Mouse (Mus musculus) lung, postnatal 4 days (tissue): ENCODE results near the gene Ralb.
A peak's percentile ranks its signal among the peaks of the same experiment; 100 is the strongest.

Source experiments
- DNase-seq, 2 experiments: peaks; one replicate each; pipeline ENCODE4 v3.0.0; 2021

Gene Ralb

GRCm38 (mm10) chr1:119523369-119523768 lies 18.8 kb upstream of the Ralb start:
- no peak for DNase-seq

- DNase-seq = no peak
Measured at GRCm38 (mm10) chr1:119522726-119523125, 18.1 kb upstream of the Ralb start.

- DNase-seq = no peak
Measured at GRCm38 (mm10) chr1:119521681-119522080, 17.1 kb upstream of the Ralb start.

GRCm38 (mm10) chr1:119521029-119521428 lies 16.4 kb upstream of the Ralb start:
- DNase-seq = peak in 1 of 2 experiments; percentile 43

- DNase-seq = no peak
Measured at GRCm38 (mm10) chr1:119519286-119519685, 14.7 kb upstream of the Ralb start.

- no peak for DNase-seq
Measured at GRCm38 (mm10) chr1:119518786-119519185, 14.2 kb upstream of the Ralb start.

- DNase-seq = no peak
Measured at GRCm38 (mm10) chr1:119518060-119518459, 13.5 kb upstream of the Ralb start.

- no peak for DNase-seq
Measured at GRCm38 (mm10) chr1:119510857-119511256, 6.3 kb upstream of the Ralb start.

- no peak for DNase-seq
Measured at GRCm38 (mm10) chr1:119510409-119510808, 5.8 kb upstream of the Ralb start.

GRCm38 (mm10) chr1:119509474-119509873 lies 4.9 kb upstream of the Ralb start:
- no peak for DNase-seq

- DNase-seq = peak; percentile 59 to 76
Measured at GRCm38 (mm10) chr1:119508548-119508947, 4.0 kb upstream of the Ralb start.

GRCm38 (mm10) chr1:119505951-119506350 lies 1.4 kb upstream of the Ralb start:
- DNase-seq = no peak

- peak in 1 of 2 experiments; percentile 28 for DNase-seq
Measured at GRCm38 (mm10) chr1:119503808-119504207, 786 bp downstream of the Ralb start.

GRCm38 (mm10) chr1:119503181-119503580 lies 1.4 kb downstream of the Ralb start:
- DNase-seq = no peak

- no peak for DNase-seq
Measured at GRCm38 (mm10) chr1:119502729-119503128, 1.9 kb downstream of the Ralb start.

- DNase-seq = no peak
Measured at GRCm38 (mm10) chr1:119501881-119502280, 2.7 kb downstream of the Ralb start.

GRCm38 (mm10) chr1:119499456-119499855 lies 5.1 kb downstream of the Ralb start:
- DNase-seq = no peak

- DNase-seq = no peak
Measured at GRCm38 (mm10) chr1:119498536-119499231, 5.9 kb downstream of the Ralb start.

GRCm38 (mm10) chr1:119497346-119498004 lies 7.1 kb downstream of the Ralb start:
- DNase-seq = no peak

GRCm38 (mm10) chr1:119495396-119495775 lies 9.2 kb downstream of the Ralb start:
- no peak for DNase-seq

- no peak for DNase-seq
Measured at GRCm38 (mm10) chr1:119494712-119495395, 9.7 kb downstream of the Ralb start.

GRCm38 (mm10) chr1:119494024-119494711 lies 10.4 kb downstream of the Ralb start:
- no peak for DNase-seq

GRCm38 (mm10) chr1:119492505-119492904 lies 12.1 kb downstream of the Ralb start:
- DNase-seq = no peak
